Mouse (Mus musculus) cerebellum, adult 11-12 months (tissue): ENCODE results near the gene Dusp1.

Source experiments
- DNase-seq: peaks from one replicate; pipeline ENCODE4 v3.0.0; 2022

Dusp1 gene

DNA sequence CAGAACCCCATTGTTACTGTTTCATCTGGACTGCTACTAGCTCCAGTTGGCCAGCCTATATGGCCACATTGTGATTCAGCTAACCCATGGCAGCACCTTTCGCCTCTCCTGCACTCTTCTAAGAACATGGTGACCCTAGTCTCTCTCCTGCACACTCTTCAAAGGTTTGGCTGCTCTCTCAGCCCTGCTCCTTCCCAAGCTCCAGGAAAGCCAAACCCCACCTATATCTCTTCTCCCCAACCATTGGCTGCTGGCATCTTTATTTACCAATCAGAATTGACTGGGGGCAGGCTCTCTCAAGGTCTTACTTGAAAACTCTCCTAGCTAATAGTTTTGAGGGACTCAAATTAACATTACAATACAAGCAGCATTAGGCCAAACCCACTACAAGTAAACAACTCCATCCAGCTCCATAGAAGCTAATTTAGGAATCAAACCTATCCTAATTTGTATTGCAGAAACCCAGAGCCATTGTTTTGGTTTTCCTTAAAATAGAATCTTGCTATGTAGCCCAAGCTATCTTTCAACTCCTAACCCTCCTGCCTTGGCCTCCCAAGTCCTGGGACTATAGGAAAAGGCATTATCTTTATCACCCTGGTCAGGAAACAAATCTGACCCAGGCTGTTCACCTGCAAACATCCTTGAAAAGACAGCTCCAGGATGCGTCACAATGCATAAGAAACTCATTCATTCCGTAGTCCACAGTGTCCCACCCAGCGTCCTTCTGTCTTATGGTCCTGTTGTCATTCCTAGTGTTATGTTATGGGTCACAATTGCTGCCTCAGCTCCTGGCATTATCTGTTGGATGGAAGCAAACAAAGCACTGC is 67.1 kb downstream of the Dusp1 start:
- no peak for DNase-seq

DNA sequence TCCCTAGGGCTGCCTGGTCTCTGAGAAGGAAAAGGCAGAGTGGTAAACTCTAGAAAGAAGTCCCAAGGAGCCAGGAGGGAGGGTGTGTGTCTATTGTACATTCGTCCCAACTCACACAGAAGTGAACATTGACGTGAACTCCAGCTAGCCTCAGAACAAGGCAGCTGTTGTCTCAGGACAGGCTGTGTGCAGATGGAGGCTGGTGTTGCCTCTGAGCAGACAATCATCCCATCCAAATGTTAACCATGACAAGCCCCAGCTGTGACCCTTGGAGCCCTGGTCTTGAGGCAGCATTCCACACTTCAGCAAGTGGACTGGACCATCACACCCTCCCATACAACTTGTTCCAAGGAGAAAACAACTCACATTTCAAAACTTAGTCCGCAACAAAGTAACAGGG is 69.7 kb downstream of the Dusp1 start:
- no peak for DNase-seq

DNA sequence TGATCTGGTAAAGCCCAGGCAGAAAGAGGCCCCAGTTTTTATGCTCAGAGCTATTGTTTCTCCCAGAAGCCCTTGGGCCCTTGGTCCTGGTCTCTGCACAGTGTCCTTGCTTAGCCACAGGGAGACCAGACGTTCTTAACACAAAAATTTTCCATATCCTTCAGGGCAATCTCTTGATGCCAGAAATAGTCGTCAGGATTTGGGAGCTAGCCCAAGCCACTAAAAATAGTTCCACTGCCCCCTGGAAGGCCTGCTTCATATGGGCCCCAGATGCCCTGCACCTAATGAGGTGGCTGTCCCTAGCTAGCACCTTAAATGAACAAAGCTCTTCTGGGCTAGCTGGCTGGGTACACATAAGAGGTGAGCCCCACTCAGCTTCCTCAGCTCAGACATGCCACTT is 71.0 kb downstream of the Dusp1 start:
- no peak for DNase-seq

DNA sequence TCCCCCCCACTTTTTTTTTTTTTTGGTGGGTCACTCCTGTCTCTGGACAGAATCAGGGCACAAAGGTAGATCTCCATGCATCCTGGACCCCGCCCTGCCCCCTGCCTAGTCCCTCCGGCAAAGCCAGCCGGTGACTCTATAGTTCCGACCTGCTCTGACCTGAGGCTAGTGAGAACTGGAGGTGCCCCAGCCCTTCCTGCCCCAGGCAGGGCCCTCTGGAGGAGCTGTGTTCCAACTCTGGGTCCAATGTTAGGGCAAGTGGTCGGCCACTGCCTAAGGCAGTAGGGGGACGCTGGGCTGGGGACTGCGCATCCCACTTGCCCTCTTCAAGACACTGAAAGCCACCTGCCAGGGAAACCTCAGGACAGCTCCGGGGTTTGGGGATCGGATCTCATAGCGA is 71.9 kb downstream of the Dusp1 start:
- DNase-seq: no peak

DNA sequence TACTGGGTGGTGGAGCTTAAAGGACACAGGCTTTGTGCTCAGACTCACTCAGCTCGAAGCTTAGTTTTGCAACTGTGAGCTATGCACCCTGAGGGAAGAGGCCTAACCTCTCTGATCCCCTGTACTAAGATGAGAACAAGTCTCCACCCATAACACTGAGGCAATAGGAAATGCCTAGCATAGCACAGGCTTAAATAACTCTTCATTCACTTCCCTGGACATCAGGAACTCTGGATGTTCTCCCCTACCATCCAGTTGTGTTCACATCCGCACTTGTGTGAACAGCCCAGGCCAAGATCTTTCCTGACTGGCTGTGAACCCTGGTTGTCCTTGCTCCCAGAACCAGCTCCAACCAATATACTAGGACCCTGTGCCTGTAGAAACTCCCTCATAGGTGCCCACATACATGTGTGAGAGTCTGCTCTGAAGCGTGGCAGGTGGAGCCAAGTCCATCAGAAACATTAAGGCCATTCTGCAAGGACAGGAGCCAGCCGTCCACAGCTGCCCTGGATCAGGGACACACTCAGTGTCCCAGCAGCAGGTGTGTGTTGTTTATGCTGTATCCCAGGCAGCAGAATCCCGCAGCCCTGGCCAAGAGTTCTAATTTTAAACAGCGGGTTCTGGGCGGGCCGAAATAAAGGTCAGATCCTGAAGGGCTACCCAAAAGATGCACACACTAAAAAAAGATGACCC is 73.1 kb downstream of the Dusp1 start:
- no peak for DNase-seq

DNA sequence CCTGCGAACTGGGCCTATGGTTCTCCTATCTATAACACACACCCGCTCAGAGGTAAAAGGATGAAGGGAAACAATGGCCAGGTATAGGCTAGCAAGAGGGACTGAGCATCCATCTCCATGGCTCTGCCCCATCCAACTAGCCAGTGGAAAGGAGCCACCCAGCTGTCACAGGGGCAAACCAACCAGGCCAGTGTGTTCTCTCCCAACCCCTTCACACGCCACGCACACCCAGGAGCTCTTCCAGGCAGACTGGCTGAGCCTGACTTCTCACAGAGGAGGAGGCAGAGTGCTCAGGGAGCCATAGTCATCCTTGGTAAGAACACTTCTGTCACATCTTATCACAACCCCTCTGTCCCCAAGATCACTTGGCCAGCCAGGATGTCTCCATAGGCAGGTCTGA is 74.0 kb downstream of the Dusp1 start:
- no peak for DNase-seq

DNA sequence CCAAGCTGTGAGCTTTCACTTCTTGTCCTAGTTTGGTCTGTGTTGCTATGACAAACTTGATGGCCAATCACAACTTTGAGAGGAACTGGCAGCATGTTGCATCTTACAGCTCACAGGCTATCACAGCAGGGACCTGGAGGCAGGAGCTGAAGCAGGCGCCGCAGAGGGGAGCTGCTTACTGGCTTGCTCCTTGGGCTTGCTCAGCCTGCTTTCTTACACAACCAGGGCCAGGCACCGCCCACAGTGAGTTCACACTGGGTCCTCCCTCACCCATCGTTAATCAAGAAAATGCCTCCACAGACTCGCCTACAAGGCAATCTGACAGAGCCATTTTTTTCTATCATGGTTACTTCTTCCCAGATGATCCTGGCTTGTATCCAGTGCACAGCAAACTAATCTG is 74.7 kb downstream of the Dusp1 start:
- DNase-seq: no peak

DNA sequence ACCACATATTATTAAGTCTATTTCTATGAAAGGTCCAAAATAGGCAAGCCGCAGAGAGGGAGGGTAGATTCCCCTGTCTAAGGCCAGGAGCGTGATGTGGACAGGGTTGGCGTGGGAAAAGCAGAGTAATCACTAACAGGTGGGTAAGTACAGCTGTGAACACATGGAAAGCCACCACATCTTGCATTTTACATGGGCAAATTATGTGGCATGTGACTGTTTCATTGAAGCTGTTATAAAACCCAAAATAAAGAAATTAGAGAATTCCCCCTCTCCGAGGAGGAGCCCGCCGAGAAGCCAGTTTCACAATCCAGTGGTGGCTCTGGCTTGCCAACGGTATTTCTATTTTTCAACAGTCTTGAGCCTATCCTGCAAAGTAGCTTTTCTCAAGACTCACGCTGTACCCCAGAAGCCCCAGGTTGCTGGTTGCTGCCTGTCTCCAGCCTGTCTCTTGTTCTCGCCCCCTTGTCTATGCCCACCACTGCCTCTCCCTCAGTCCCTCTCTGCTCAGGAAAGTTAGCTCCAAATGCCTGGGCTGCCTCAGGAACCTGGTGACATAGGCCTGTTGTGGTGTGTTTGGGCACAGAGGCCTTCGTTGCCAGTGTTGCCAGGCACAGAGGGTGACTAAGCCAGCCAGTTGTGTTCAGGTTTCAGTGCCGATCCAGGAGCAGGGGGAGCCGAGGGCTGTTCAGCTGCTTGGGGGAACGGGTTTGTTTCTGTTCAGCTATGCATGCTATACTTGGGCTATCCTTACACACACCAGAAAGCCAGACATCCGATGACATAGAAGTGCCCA is 77.1 kb downstream of the Dusp1 start:
- no peak for DNase-seq

DNA sequence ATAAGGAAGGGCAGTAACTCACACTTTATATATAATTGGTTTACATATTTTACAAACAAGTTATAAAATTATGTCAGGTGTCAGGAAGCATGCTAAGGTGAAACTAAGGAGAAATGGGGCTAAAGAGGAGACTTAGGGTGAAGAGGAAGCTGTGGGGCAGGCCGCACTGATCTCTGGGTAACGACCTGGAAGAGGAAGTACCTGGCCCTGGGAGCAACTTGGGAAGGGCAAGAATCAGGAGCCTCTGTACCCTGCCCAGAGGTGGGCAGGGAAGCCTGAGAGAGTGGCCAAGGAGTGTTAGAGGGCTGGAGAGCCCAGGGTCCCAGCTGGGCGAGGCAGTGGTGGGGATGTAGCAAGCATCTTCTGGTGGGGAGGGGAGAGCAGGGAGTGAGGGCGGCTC is 81.0 kb downstream of the Dusp1 start:
- DNase-seq: no peak

DNA sequence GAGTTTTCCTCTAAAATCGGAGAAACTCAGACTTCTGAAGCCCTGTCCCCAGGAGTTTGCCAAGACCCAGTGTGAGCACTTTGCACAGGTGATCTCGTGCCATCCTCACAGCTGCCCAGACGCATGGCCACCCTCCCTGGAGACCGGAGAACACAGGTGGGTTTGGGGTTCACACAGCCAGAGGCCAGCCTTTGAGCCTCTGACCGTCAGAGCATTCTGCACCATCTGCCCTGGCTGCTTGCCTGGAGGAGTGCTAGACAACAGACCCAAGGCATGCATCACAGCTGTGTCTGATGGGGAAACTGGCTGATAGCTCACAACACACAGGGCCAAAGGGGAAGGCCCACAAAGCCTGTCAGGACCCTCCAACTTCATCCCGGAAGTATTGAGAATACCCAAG is 82.3 kb downstream of the Dusp1 start:
- no peak for DNase-seq

DNA sequence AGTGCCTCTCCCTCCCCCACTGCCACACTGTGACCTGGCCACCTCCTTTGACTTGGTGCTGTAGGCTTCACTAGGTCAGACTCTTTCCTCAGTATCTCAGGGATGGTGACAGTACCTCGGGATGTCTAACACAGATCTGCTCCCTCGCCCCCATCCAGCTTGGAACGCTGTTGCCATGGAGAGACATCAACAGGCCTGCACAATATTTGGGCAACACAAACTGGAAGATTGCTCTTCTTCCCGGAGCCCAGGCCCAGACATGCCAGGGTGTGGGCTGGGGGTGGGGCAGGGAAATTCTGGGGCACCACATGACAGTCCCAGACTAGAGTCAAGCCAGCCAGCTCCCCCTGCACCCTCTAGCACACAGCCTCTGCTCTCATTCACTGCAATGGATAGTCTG is 83.3 kb downstream of the Dusp1 start:
- DNase-seq: no peak

DNA sequence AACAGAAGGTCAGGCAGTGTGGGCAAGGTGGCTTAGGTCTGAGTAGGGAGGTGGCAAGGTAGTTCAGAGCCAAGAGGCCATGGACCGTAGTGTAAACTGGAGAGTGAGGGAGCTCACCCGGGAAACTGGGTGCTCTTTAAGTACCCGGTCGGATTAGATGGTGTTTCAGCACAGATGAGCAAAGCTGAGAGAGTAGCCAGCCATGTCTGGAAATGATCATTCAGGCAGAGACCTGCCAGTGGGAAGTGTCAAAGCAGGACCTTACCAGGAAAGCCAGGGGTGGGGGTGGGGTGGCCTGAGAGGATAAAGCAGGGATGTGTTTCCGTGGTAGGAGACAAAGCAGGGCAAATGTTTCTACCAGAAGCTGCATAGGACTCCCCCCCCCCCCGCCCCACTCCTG is 85.1 kb downstream of the Dusp1 start:
- no peak for DNase-seq

DNA sequence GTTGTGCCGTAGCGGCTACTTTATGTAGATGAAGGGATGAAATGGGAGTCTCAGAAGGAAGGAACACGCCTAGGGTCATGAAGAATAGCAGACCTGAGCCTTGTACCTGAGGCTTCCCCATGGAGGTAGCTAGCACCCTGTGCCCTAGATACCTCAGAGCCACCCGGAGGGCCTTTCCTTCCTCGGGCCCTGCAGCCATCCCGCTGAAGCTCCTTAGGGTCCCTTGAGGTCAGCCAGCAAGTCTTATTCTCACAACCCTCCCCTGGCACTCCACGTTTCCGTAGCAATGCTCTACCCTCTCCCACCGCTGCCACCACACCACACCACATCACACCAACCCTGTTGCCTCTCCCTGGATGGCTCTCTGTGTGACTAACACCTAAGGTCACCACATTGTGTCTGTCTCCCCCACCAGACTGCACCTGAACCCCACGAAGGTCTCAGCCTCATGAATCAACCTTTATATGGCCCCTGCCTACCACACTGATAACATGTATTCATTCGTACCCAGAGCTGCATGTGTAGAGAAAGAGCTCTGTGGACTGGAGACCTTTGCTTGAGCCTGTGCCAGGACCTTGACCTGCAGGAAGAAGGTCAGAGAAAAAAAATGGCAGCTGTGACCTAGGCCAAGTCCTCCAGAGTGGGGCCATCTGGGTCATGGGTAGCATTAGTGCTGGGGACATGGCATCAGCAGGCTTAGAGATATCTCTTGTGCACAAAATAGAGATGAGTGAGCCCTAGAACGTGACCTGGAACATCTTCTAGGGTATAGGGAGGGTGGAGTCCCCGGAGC is 93.6 kb downstream of the Dusp1 start:
- no peak for DNase-seq

DNA sequence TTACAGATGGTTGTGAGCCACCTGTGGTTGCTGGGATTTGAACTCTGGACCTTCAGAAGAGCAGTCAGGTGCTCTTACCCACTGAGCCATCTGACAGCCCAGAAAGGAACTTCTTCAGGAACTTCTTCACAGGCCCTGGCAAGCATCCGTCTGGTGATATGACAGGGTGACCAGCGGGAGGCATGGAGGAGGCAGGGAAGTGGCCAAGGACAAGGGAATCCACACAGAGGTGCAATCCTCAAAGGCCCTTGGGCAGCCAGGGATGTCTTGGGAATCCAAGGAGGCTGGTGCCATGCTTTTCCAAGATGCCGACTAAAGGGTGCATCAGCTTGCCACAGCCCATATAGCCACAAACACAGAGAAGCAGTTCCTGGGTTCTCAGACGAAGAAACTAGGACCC is 94.3 kb downstream of the Dusp1 start:
- no peak for DNase-seq

DNA sequence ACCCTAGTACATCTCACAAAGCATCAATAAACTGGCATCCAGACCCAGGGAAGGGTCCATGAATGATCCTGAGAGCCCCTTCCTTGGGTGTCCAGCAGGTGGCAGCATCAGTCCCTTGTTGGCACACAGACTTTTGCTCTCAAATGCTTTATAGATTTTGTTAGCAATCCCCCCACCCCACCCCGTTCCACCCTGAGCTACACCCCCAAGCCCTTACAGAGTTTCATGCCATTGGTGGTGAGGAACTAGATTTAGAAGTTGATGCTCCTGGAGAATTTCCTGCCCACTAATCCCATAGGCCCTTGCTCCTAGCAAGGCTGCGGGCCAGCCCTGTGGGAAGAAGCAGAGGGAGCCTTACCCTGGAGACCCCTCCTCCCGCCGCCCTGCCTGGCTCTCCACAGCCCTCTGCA is 95.2 kb downstream of the Dusp1 start:
- peak; percentile 62 for DNase-seq

DNA sequence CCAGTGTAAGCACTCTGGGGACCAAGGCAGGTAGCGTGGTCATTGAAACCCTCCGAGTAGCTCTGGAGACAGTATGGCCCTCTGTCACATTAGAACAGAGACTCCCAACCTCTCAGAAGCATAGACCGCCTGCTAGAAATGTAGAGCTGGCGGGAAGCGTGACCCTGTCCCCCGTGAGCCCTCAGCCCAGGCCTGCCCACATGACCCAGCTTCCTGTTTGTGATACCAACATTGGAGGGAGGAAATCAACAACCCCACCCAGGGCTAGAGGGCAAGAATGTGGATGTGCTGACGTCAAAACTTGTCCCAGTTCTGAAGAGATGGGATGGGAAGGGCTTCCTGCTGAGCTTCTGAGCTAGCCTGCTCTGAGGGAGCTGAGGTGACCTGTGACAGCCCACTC is 97.0 kb downstream of the Dusp1 start:
- no peak for DNase-seq

DNA sequence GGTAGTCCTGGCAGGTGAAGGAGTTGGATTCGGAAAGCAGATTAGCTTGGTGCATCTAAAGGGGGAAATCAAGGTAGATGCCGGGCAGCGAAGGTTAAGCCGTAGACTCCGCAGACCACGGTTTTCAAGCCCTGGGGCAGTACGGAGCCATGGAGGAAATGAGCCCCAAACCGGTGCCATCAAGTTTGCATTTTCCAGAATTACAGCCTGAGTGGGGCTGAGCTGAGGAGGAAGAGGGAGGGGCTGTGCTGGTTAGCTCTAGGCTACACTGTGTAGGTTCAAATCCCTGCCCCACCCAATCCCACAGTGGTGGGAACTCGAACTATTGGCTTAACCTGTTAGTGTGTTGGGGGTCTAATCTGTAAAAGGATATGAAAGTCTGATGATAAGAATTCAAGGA is 97.4 kb downstream of the Dusp1 start:
- DNase-seq: no peak

DNA sequence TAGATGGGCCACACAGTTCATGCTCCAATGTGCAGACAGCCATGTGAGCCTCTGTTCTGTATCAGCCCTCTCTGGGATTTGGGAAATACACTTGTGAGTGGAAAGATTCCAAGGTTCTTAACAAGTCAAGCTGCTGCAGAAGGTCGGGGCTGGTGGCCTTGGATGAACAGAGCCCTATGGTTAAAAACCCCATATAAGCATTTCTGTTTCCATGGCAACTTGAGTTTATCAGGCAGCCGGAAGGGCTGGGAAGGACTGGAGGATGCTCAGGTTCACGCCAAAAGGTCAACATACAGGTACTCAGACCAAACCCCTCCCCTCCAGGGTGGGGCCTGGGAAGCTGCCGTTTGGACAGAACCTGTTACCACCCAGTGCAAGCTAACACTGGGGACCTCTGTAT is 97.9 kb downstream of the Dusp1 start:
- DNase-seq: no peak

DNA sequence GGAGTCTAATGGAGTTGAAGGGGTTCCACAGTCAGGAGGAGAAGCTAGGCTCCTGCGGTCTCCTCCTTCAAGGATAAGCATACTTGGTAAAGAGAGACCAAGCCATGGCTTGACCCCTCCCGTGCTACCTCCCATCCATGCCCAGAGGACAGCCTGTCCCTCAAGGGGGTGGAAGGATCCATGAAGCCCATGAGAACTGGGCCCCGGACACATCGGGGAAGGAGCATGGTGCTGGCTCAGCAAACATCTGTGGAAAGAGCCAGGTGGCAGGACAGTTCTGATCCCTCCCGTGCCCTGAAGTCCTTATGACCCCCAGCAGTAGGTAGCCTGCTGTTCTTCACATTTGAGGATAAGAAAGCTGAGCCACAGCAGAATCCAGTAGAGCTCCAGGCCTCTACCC is 98.5 kb downstream of the Dusp1 start:
- no peak for DNase-seq

DNA sequence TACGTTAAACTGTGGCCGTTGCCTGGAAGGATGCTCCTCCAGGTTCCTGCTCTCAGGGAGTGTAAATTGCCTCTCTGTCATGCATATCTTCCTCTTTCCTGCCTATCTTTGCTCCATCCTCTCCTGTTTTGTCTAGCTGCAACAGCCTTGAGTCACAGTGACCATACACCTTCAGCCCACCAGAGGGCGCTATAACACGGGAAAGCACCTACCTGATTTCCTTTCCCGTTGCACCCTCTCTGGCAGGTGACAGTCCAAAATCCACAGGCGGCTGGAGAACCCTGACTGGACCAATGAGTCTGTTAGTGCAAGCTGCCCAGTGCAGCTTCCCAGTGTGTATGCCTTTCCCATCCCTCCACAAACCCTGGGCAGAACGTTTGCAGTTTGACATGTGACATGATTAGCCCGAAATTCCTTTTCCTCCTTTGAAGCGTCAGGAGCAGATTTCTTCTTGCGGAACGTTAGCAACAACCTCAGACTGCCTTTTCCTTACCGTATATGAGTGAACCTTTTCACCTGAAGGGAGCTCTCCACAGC is 99.2 kb downstream of the Dusp1 start:
- DNase-seq: peak; percentile 74

DNA sequence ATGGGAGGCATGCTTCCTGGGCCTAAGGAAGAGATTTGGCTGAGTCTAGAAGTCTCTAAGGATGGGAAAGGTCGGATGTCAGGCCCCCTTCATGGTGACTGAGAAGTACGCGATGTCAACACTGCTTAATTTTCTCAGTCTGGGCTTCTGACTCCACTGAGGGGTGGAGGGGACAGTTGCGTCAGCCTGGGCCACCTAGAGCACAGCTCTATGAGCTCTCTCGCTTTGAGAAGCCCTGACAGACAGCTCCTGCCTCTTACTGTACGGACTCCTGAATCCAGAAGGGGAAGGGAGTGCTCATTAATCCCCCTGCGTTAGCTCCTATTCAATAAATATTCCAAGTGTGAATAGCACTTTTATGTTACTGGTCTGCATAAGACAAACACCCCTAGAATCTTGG is 103.9 kb downstream of the Dusp1 start:
- DNase-seq: no peak

DNA sequence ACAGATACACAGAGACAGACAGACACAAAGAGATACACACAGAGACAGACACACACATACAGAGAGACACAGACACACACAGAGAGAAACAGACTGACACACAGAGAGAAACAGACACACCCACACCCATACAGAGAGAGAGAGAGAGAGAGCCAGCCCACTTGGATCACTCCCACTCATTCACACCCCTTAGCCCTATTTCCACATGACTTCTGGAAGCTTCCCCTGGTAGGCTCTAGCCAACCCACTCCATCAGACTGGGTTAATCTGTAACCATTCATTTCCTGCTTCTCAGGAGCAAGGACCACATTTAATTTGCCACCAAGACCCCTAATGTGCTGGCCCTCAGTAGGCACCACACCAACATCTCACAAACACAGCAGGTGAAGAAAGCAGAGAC is 104.4 kb downstream of the Dusp1 start:
- no peak for DNase-seq
